ENCODE assay signal across 8 mouse cellular contexts in the genomic region with DNA sequence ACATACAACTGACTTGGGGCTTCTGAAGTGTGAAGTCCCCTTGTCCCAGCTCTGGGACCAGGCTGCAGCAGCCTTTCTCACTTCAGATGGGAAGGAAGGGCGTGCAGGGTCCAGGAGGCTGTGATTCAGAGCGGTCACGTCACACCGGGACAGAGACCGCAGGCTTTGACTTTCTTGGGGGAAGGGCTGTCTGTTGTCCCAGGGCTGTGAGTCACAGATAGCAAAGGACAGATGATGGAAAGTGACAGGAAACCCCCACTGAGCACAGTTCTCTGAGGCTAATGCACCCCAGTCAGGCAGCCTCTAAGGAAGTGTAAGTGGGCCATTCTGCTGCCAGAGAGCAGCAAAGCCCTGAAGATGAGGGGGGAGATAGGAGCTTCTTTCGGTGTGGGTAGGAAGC. TPM values are rescaled to one million over a fixed set of nuclear protein-coding genes. Genes with fewer than 3 reads are reported as not detected.
DNase-seq lines count a peak whose midpoint lies in the region; ATAC-seq and TF ChIP-seq lines count a peak whose summit lies in the region.

No protein-coding gene starts in this region.

- no peak overlapping the region for H3K27ac ChIP-seq in heart, adult 2 months
- no peak overlapping the region for H3K27ac ChIP-seq in intestine, embryonic 15.5 days

- DNase-seq in frontal cortex, adult 2 months (ENCODE audit: extremely low spot score in 1 of 2, low spot score in 1 of 2): peak; percentile 20 to 43
- no peak for DNase-seq in frontal cortex, postnatal 10 days (ENCODE audit: low spot score in 2 of 2)
- peak; percentile 86 to 91 for DNase-seq in adrenal gland, adult (ENCODE audit: inconsistent age in 2 of 2, low spot score in 1 of 2)
- peak; percentile 29 to 30 for DNase-seq in heart, adult 2 months
- peak; percentile 12 for DNase-seq in lung, postnatal 36 days
- peak; percentile 66 for DNase-seq in retina, postnatal 1 day

- no peak overlapping the region for H3K4me3 ChIP-seq in heart, adult 2 months
- no peak overlapping the region for H3K4me3 ChIP-seq in intestine, embryonic 15.5 days (replicated peaks)

- no peaks in the 10 kb centered on the region for H3K79me2 ChIP-seq in heart, adult 2 months (replicated peaks; ENCODE audit: control insufficient read depth, insufficient read depth, low read length)

- H3K9ac ChIP-seq in heart, adult 2 months (ENCODE audit: low read depth, low read length): no peak overlapping the region
- H3K9ac ChIP-seq in intestine, embryonic 15.5 days: no peak overlapping the region

- TF ChIP-seq CTCF in heart, adult 2 months (IDR thresholded peaks at IDR 0.05): no peak

- H3K4me1 ChIP-seq in heart, adult 2 months (ENCODE audit: control insufficient read depth, insufficient read depth, low read length): no peaks in the 10 kb centered on the region
- H3K4me1 ChIP-seq in intestine, embryonic 15.5 days (replicated peaks): 0 out of 2 replicates have a peak, but pooled peaks cover 6% of the 10 kb centered on the region

- WGBS in heart, adult 2 months: 6% methylated on average over 6 of the region's 6 CpGs
- 18% methylated on average over 6 of the region's 6 CpGs for WGBS in intestine, embryonic 15.5 days

- H3K4me2 ChIP-seq in intestine, embryonic 15.5 days (replicated peaks): peak overlapping the region; percentile 38

- H3K27me3 ChIP-seq in heart, adult 2 months (ENCODE audit: control insufficient read depth, insufficient read depth, low read length): no peaks in the 10 kb centered on the region
- H3K27me3 ChIP-seq in intestine, embryonic 15.5 days (replicated peaks): no peaks in the 10 kb centered on the region

- intact Hi-C loops in heart, adult 2 months (cut with DNase I): no loop called here

- no peak for TF ChIP-seq POLR2A in heart, adult 2 months (IDR thresholded peaks at IDR 0.05; ENCODE audit: insufficient read depth, low read depth, low read length)

- peak; percentile 56 for ATAC-seq in intestine, embryonic 15.5 days
- no peak for ATAC-seq in erythroblast, adult 5-6 weeks (replicated peaks; ENCODE audit: low FRiP score, poor library complexity, severe bottlenecking)

- no peak for TF ChIP-seq EP300 in heart, adult 2 months (IDR thresholded peaks at IDR 0.05; ENCODE audit: insufficient read depth, low read depth, low read length)

- no peaks in the 10 kb centered on the region for H3K9me3 ChIP-seq in intestine, embryonic 15.5 days

- no peaks in the 10 kb centered on the region for H3K36me3 ChIP-seq in heart, adult 2 months (ENCODE audit: control insufficient read depth, insufficient read depth, low read length)
- H3K36me3 ChIP-seq in intestine, embryonic 15.5 days: no peaks in the 10 kb centered on the region

RNA-seq across cellular contexts. Expression of a gene that starts 23.9 kb away (rescaled TPM):
- 20.1 and 20.3 TPM in 2 replicates for polyA plus RNA-seq in frontal cortex, adult 2 months (2012; rRNA removed)
- 1 to 10 TPM; 8.4 to 9.0 TPM for total RNA-seq in heart, adult 2 months (2021)
- 5.1 and 8.9 TPM in 2 replicates for polyA plus RNA-seq in heart, adult 2 months (2012; rRNA removed)
- polyA plus RNA-seq in intestine, embryonic 15.5 days (2015; fragmentation: Nextera tagmentation; extraction: Ambion mirVana): 15.6 and 17.4 TPM in 2 replicates
- total RNA-seq in erythroblast, adult 5-6 weeks (2015; ENCODE audit: low replicate concordance): 4.6 and 7.7 TPM in 2 replicates
- 7.9 and 8.9 TPM in 2 replicates for total RNA-seq in erythroblast, adult 5-6 weeks (2017; ENCODE audit: low replicate concordance)

Comparison
In these comparisons a context has a peak if more than half of its experiments do, and no peak if none do; other contexts are left out.
1. DNase-seq: peak in frontal cortex, adult 2 months (2 of 2), adrenal gland, adult (2 of 2), heart, adult 2 months (2 of 2), lung, postnatal 36 days (single experiment) and retina, postnatal 1 day (single experiment); none in frontal cortex, postnatal 10 days (0 of 2).